Mouse (Mus musculus) thymus, adult 2 months (tissue): ENCODE results near the gene Asb17. TPM values are rescaled to one million over a fixed set of nuclear protein-coding genes. Genes with fewer than 3 reads are reported as not detected.

Experiments
- DNase-seq: peaks from one replicate; pipeline ENCODE4 v3.0.0; 2021
- H3K27ac ChIP-seq: fragments of 200-500 bp; 2 replicates; pipeline ENCODE4 v1.5.1; 2012; ENCODE audit warnings: low read length, control low read depth; ENCODE audit not compliant: control insufficient read depth, insufficient read depth
- H3K27me3 ChIP-seq: fragments of 200-500 bp; 2 replicates; pipeline ENCODE4 v1.6.1; 2012; ENCODE audit warnings: mild to moderate bottlenecking, low read length, moderate library complexity, mixed read lengths; ENCODE audit not compliant: control insufficient read depth, insufficient read depth
- H3K36me3 ChIP-seq: fragments of 200-500 bp; 2 replicates; pipeline ENCODE4 v1.6.1; 2012; ENCODE audit warnings: mild to moderate bottlenecking, low read length, moderate library complexity; ENCODE audit not compliant: control insufficient read depth, insufficient read depth
- H3K4me1 ChIP-seq: fragments of 200-500 bp; replicated peaks from 2 replicates; pipeline ENCODE4 v1.6.1; 2012; ENCODE audit warnings: low read length; ENCODE audit not compliant: control insufficient read depth, insufficient read depth
- H3K4me3 ChIP-seq: fragments of 200-500 bp; 2 replicates; pipeline ENCODE4 v1.5.1; 2012; ENCODE audit warnings: mild to moderate bottlenecking, low read length, control low read depth, moderate library complexity; ENCODE audit not compliant: control insufficient read depth, insufficient read depth
- CTCF ChIP-seq: fragments of 200-500 bp; IDR thresholded peaks from 2 replicates; pipeline ENCODE4 v1.5.1; 2012; ENCODE audit warnings: mild to moderate bottlenecking, control low read depth, low read length, moderate library complexity, borderline replicate concordance; ENCODE audit not compliant: control insufficient read depth, poor library complexity, insufficient read depth; ENCODE audit errors: extremely low read depth
- POLR2A ChIP-seq: fragments of 200-500 bp; IDR thresholded peaks from 2 replicates; pipeline ENCODE4 v1.6.1; 2012; ENCODE audit warnings: mild to moderate bottlenecking, low read length, control low read depth, moderate library complexity; ENCODE audit not compliant: control insufficient read depth, poor library complexity, insufficient read depth; ENCODE audit errors: extremely low read depth
- WGBS: fragments of 180-500 bp; shearing (Covaris S2); methylation state at CpG from one replicate; pipeline ENCODE4 v1.1.7; 2018; 5-methylcytosine and 5-hydroxymethylcytosine counted together
- polyA plus RNA-seq: library from polyadenylated mRNA; depleted of rRNA; stranded (reverse); fragments of >200 nt; gene quantifications from 2 replicates; pipeline ENCODE4 v1.2.3, GENCODE M21; 2012

The Asb17 gene
- polyA plus RNA-seq, 1 experiment: not detected

- Histone ChIP-seq H3K4me3 (no peak overlapping the region), H3K4me1 (no peaks in the 10 kb centered on the region), H3K27me3 (no peaks in the 10 kb centered on the region), H3K36me3 (no peaks in the 10 kb centered on the region), H3K27ac (no peak overlapping the region)
- TF ChIP-seq CTCF (no peak), POLR2A (no peak)
- WGBS: 96% methylated on average over 9 of the region's 9 CpGs
- no peak for DNase-seq
Observed at GRCm38 (mm10) chr3:153844757-153845156, 748 bp downstream of the Asb17 start.

GRCm38 (mm10) chr3:153845500-153845899 is 1.5 kb downstream of the Asb17 start:
- 83% methylated on average over 2 of the region's 2 CpGs for WGBS
- no peaks in the 10 kb centered on the region for H3K36me3 ChIP-seq
- H3K27ac ChIP-seq: no peak overlapping the region
- no peaks in the 10 kb centered on the region for H3K4me1 ChIP-seq
- TF ChIP-seq POLR2A (no peak), CTCF (no peak)
- no peak for DNase-seq
- H3K4me3 ChIP-seq: no peak overlapping the region
- H3K27me3 ChIP-seq: no peaks in the 10 kb centered on the region

DNA sequence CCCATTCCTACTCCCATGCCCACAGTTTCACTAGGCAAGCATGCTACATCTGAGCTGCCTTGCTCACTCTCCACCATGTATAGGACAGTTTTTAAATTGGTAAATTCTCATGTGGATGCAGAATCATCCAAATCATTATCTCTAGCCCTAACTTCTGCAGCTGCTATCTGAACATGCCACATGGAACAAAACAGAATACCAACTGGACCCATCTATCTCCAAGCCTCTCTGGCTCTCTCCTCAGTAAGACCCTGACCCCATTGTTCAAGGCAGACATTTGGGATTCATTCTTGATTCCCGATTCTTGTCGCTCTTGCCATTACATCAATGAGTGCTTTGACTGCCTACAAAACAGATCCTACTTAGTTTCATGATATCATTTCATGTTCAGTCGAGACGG is 2.1 kb downstream of the Asb17 start:
- Histone ChIP-seq H3K27ac (no peak overlapping the region), H3K4me1 (no peaks in the 10 kb centered on the region), H3K27me3 (no peaks in the 10 kb centered on the region), H3K4me3 (no peak overlapping the region), H3K36me3 (no peaks in the 10 kb centered on the region)
- DNase-seq: no peak
- TF ChIP-seq POLR2A (no peak), CTCF (no peak)
- WGBS: 95% methylated on average over 4 of the region's 4 CpGs

- H3K4me3 ChIP-seq: no peak overlapping the region
Observed at GRCm38 (mm10) chr3:153847207-153847733, 3.3 kb downstream of the Asb17 start.

DNA sequence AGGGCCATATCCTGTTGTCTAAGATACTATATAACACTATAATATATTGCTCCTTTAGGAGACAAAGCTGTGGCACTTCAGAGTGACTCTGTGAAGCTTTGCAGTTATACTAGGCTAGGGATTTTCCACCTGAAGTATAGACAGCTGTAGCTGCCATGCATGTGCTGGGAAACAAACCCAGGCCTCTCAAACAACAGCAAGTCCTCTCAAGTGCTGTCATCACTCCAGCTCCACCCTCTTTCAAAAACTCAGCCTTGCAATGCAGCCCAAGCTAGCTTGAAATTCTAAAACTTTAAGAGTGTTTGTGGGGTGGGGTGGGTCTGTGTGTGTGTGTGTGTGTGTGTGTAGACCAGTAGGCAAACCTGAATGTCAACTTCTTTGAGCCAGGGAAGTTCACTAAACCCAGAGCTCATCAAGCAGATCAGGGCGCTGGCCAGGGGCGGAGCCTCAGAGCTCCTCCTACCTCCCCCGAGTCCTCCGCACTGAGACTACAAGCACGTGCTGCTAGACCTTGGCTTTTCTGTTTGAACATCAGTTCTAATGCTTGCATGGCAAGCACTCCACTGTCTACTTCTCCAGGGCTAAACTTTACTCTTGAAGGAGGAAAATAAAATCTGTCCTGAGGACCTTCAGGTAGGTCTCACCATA is 5.5 kb downstream of the Asb17 start:
- Histone ChIP-seq H3K4me1 (no peaks in the 10 kb centered on the region), H3K4me3 (no peak overlapping the region), H3K27me3 (no peaks in the 10 kb centered on the region), H3K36me3 (no peaks in the 10 kb centered on the region), H3K27ac (no peak overlapping the region)
- no peak for TF ChIP-seq CTCF
- TF ChIP-seq POLR2A: no peak
- DNase-seq: peak; percentile 41
- 11% methylated on average over 5 of the region's 5 CpGs for WGBS

More at GRCm38 (mm10) chr3:153847207-153847733, 3.3 kb downstream of the Asb17 start:
- TF ChIP-seq POLR2A (no peak), CTCF (no peak)
- no peak overlapping the region for H3K27ac ChIP-seq
- no peaks in the 10 kb centered on the region for H3K4me1 ChIP-seq
- DNase-seq: no peak
- no peaks in the 10 kb centered on the region for H3K27me3 ChIP-seq
- H3K36me3 ChIP-seq: no peaks in the 10 kb centered on the region
- WGBS: 83% methylated on average over 7 of the region's 7 CpGs

- Histone ChIP-seq H3K4me1 (no peaks in the 10 kb centered on the region), H3K27ac (no peak overlapping the region), H3K4me3 (no peak overlapping the region), H3K27me3 (no peaks in the 10 kb centered on the region), H3K36me3 (no peaks in the 10 kb centered on the region)
- no peak for TF ChIP-seq POLR2A
- no peak for TF ChIP-seq CTCF
- 91% methylated on average over 7 of the region's 7 CpGs for WGBS
- DNase-seq: no peak
Observed at GRCm38 (mm10) chr3:153850759-153851158, 6.8 kb downstream of the Asb17 start.
